Mouse (Mus musculus) brown adipose tissue, adult 24 weeks (tissue): ENCODE measurements around the gene Mrpl44. TPM values are rescaled to one million over a fixed set of nuclear protein-coding genes. Genes with fewer than 3 reads are reported as not detected.
A peak's percentile ranks its signal among the peaks of the same experiment; 100 is the strongest.

Experiments used
- H3K27ac ChIP-seq: fragments of 200-500 bp; replicated peaks from 2 replicates; pipeline ENCODE4 v1.5.1; 2012; ENCODE audit warnings: low read depth, mild to moderate bottlenecking, low read length
- H3K4me1 ChIP-seq: fragments of 200-500 bp; 2 replicates; pipeline ENCODE4 v1.6.1; 2012; ENCODE audit warnings: low read length, mixed read lengths; ENCODE audit not compliant: control insufficient read depth, insufficient read depth, insufficient read length
- H3K4me3 ChIP-seq: fragments of 200-500 bp; 2 replicates; pipeline ENCODE4 v1.5.1; 2012; ENCODE audit warnings: low read depth, mild to moderate bottlenecking, low read length, moderate library complexity; ENCODE audit not compliant: insufficient read depth
- polyA plus RNA-seq: library from polyadenylated mRNA; stranded (reverse); fragments of >200 nt; gene quantifications from 2 replicates; pipeline ENCODE4 v1.2.4, GENCODE M21; 2012; ENCODE audit not compliant: missing spikeins, insufficient read depth, insufficient read length

Gene Mrpl44
- polyA plus RNA-seq = 52.1 and 52.2 TPM in 2 replicates

DNA sequence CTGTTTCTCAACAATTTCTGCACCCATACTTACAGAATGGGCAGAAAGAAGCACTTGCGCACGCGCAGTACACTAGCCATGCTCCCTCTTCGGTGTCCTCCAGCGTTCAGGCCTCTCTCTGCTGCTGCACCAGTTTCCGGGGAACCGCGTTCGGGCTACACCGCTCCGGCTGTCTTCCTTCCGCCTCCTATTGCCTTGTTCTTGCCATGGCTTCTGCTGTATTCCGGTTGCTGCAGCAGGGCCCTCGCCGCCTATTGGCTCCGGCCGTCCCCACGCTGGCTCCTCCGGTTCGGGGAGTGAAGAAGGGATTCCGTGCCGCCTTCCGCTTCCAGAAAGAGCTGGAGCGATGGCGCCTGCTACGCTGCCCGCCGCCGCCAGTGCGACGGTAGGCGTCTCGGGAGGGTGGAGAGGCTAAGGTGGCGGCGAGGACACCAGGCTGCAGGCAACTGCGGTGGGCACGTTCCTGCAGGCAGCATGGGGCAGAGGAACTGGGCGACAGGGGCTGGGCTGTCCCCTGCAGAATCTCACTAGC lies at the start of gene Mrpl44, which contains the start of gene Wdfy1:
Mrpl44 (plus strand) TSS at position 92 of the 532 bp plus-strand sequence.
Wdfy1 (minus strand) TSS at position 217 of the 532 bp plus-strand sequence.
- Histone ChIP-seq H3K27ac (peak within 1 kb of the TSS; percentile 47), H3K4me1 (no peaks in the 10 kb centered on the region; the same call in 1 of the 2 replicates), H3K4me3 (peak within 1 kb of the TSS; percentile 86)

DNA sequence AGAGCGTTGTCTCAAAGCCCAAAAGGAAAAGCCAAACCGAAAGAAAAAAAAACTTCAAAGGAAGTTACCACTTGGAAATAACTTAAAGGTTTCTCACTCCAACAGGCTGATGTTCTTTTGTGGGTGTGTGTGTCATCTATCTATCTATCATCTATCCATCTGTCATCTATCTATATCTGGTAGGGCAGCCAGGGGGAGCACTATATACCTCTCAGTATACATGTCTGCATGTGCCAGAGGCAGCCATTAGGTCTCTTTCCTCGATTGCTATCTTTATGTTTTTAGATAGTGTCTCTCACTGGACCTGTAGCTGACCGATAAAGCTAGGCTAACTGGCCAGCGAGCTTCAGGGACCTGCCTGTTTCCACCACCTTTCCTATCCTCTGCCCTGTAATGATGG lies 41.0 kb upstream of the Mrpl44 start:
- no peak overlapping the region for H3K27ac ChIP-seq

DNA sequence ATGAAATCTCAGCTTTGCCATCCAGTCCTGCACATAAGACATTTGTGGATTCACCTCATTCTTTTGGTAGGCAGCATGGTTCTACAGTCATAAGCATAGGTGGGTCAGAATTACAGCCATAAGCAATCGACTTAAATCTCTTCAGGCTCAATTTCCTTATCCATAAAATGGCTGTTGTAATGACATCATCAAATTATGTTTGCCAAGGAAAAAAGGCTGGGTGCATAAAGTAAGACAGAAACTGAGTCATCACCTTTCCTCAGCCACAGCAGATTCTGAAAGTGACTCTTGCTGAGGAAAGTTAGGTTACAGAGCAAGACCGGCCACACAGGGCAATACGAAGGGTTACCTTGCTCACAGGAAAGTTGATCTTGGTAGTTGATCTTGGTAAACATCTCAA lies 39.4 kb upstream of the Mrpl44 start:
- peaks cover 7% of the 10 kb centered on the region; the same call in 1 of the 2 replicates for H3K4me1 ChIP-seq
- no peak overlapping the region for H3K27ac ChIP-seq
- no peak overlapping the region for H3K4me3 ChIP-seq

More for the DNA sequence above, 41.0 kb upstream of the Mrpl44 start:
- H3K4me1 ChIP-seq = 0 out of 2 replicates have a peak, but pooled peaks cover 3% of the 10 kb centered on the region
- H3K4me3 ChIP-seq = no peak overlapping the region

DNA sequence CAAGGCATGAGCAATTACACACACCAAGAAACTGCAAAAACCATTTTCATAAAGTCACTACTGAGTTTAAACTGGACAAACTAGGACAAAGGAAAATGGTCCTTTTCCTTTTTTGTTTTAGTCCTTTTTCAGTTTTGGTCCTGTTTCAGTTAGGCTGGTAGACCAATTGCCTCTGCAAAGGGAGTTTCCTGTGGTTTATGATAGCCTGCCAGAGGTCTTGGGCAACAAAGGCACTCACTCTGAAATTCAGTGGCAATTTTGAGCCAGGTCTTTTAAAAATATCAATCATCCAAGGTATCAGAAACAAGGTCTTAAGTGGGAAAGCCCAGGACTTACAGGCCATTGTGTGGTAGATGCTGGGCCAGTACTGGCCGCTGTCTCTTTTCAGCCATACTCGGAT lies 36.1 kb upstream of the Mrpl44 start:
- H3K27ac ChIP-seq = peak overlapping the region; percentile 58; the same call in 1 of the 2 replicates
- no peak overlapping the region for H3K4me3 ChIP-seq
- H3K4me1 ChIP-seq = peaks cover 12% of the 10 kb centered on the region; the same call in 1 of the 2 replicates

DNA sequence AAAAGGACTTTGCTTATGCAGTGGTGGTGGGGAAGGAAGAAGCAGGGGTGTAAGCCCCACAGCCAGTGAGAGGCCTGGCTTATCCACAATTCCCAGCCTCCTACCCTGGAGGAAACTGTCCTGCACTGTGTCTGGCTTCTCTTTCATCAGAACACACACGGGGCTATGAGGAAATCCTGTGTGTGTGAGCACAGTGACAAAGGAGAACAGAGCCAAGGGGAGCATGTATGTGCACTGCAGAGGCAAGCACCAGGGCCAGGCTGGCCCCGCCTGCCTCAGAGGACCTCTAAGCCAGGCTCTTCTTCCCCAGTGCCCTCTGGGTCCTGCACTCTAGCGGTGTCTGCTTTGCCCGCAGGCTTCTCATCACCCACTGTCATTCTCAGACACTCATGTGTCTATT lies 34.8 kb upstream of the Mrpl44 start:
- Histone ChIP-seq H3K27ac (peak overlapping the region; percentile 17; the same call in 1 of the 2 replicates), H3K4me3 (no peak overlapping the region), H3K4me1 (peaks cover 12% of the 10 kb centered on the region; the same call in 1 of the 2 replicates)

DNA sequence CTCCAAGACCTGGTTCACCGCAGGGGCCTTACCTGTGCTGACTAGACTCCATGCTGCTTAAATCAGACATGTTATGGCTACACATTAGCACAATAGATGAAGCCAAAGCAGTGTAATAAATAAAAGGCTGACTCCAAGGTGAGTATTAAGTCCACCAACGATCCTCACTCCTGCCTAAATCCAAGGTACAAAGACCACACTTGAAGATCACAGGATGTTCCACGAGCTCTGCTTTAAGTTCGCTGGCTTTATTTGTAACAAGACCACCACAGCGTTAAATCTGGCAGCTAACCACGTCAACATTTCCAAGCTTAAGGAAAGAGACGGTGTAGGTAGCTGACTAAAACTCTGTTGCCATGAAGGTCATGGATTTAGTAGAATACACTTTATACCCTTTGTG lies 32.9 kb upstream of the Mrpl44 start:
- Histone ChIP-seq H3K4me3 (no peak overlapping the region), H3K27ac (peak overlapping the region; percentile 65), H3K4me1 (peaks cover 12% of the 10 kb centered on the region; the same call in 1 of the 2 replicates)

DNA sequence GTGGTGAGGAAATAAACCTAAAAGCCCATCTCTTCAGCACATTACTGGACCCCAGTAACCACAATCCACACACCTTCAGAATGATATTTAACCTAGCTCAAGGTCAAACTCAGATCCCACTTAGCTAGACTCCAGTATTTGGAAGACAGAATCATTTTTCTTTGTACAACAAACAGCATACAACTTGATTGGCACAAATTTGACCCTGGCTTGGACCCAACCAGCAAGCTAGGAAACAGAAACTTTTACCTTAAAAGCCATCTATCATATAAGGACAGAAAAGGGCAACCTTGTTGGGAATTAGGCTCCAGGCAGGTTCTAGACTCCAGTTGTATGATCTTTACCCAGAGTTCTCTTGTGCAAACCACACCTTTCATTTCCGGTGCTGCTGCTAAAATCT lies 32.4 kb upstream of the Mrpl44 start:
- peak overlapping the region; percentile 65 for H3K27ac ChIP-seq
- no peak overlapping the region for H3K4me3 ChIP-seq
- H3K4me1 ChIP-seq = peaks cover 12% of the 10 kb centered on the region; the same call in 1 of the 2 replicates

DNA sequence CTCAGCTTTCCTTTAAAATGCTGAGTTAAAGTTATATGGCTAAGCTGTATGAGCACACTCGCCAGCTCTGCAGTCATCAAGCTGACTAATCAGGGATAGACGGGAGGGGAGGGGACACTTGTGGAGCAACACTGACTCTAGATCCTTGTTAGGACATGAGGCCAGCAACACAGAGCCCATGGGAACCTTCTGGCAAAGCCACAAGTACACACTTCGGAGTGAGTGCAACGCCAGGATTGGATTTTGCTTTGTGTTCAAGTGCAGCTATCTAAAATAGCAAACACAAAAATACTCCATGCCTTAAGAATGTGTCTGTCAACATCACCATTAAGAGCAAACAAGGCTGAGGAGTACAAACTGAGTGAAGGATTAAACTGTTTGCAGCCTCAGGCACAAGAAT lies 29.8 kb upstream of the Mrpl44 start:
- peak overlapping the region; percentile 90 for H3K27ac ChIP-seq
- H3K4me1 ChIP-seq = 0 out of 2 replicates have a peak, but pooled peaks cover 5% of the 10 kb centered on the region
- no peak overlapping the region for H3K4me3 ChIP-seq

DNA sequence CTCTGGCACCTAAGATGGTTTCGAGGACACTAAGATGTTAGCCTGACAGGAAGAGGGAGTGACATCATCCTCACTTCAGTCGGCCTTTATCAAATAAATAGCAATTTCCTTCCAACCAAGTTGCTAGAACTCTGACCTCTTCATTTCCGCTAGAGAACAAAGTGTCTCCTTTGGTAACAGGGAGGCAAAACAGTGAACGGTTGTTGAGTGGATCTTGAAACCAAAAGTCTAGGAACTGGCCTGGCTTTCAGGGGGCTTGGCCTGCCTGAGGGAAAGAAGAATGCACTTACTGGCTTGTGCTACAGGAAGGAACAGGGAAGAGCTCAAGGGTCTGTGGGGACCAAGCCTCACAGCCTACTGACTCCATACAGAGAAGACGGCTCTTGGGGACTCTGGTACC lies 24.6 kb upstream of the Mrpl44 start:
- peak overlapping the region; percentile 46 for H3K27ac ChIP-seq
- no peak overlapping the region for H3K4me3 ChIP-seq
- H3K4me1 ChIP-seq = peaks cover 23% of the 10 kb centered on the region

DNA sequence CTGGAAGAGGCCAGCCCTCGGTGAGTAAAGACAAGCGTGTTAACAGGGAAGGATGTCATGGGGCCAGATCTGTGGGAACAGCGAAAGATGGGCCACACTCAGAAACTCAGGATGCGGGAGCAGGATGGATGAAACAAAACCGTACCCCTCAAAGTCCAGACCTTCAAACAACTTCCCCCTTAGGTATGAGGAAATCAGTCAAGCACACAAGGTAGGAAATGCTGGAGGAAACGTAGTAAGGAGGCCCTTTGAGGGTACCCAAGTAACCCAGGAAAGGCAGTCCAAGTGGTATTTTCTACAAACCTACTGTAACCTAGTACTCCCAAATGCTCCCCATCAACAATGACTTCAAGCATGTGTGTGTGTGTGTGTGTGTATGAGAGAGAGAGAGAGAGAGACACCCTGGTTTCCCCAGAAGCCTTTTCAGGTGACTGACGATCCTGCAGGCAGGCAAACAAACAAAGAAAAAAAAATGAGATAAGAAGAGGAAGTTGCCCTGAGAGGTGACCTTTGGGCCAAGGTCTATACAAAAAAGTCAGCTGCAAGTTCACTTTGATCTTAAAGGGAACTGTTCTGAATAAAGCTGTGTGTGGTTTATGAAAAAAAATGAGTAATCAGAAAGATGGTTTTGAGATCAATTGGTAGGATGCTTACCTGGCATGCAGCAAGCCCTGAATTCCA lies 23.7 kb upstream of the Mrpl44 start:
- Histone ChIP-seq H3K27ac (peak overlapping the region; percentile 46), H3K4me1 (peaks cover 30% of the 10 kb centered on the region), H3K4me3 (no peak overlapping the region)

DNA sequence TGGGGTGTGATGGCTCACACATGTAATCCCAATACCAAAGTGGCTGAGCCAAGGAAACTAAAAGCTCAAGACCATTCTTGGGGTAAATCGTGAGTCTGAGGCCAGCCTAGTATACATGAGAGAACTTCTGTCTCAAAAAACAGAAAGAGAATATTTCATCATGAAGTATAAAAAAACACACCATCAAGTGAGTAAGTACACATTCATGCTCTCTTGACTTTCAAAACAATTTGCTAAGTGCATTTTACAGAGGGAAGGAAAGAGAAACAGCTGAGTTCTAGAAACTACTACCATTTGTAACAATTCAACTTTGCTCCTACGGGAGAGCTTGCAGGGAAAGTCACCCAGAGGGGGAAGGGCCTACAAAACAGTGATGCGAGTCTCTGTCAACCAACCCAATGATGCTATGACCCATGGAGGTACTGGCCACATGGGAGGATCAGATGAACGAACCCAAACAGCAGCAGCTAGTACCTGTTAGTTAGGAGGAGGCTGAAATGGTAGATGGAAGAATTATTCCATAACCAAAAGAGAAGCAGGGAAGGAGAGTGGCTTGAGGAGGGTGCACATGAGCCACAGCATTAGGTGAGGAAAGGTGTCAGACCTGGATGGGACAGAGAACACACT lies 23.0 kb upstream of the Mrpl44 start:
- no peak overlapping the region for H3K4me3 ChIP-seq
- H3K27ac ChIP-seq = no peak overlapping the region
- H3K4me1 ChIP-seq = peaks cover 31% of the 10 kb centered on the region

DNA sequence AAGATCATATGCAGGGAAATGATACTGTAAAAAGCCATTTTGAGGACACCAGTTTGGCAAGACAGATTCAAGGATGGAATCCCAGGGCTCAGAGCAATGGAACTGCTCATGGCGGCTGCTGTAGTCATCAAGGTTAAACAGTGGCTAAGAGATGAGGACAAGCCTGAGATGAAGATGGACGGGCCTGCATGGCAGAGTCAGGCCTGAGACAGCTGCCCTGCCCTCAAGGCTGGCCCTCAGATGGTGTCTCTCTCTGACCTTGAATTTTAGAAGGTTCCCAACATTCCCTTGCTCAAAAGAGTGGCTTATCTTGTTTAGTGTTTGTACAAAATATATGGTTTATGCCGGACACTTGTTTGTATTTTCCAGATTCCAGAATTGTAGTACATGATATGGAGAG lies 22.4 kb upstream of the Mrpl44 start:
- no peak overlapping the region for H3K27ac ChIP-seq
- H3K4me1 ChIP-seq = peaks cover 31% of the 10 kb centered on the region
- no peak overlapping the region for H3K4me3 ChIP-seq

DNA sequence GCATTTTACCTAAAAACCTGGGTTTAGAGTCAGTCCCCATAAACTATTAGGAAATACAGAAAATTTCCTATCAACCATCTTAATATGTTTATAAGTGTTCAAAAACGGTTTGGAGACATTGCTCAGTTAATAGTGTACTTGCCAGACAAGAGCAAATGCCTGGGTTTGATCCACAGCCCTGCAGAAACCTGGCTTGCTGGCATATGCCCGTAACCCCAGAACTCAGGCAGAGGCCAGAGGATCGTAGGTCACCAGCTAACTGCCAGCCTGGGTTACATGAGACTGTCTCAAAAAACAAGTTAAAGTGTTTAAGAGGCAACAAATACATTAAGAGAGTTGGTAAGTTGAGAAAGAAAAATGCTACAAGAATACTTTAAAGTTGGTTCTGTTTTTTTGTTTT lies 20.9 kb upstream of the Mrpl44 start:
- peaks cover 35% of the 10 kb centered on the region for H3K4me1 ChIP-seq

DNA sequence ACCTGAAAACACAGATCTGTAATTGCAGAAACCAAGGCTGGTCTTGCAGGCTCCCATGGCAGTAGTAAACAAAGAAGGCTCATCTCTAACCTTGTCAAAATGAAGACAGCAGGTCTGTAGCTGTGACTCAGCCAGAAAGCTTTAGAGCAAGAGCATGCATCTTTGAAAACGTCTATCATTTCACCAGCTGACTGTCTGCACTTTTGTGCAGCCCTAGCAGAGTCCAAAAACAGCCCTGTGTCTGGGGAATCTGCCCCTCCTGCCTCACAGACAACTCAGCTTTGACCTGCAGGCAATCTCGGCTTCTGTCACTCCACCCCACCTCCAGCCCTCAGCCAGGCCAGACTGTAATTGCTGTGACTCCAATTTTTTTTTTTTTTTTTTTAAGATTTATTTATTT lies 20.4 kb upstream of the Mrpl44 start:
- H3K27ac ChIP-seq = no peak overlapping the region
- peaks cover 37% of the 10 kb centered on the region for H3K4me1 ChIP-seq

More for the DNA sequence above, 20.9 kb upstream of the Mrpl44 start:
- H3K27ac ChIP-seq = no peak overlapping the region
- no peak overlapping the region for H3K4me3 ChIP-seq

DNA sequence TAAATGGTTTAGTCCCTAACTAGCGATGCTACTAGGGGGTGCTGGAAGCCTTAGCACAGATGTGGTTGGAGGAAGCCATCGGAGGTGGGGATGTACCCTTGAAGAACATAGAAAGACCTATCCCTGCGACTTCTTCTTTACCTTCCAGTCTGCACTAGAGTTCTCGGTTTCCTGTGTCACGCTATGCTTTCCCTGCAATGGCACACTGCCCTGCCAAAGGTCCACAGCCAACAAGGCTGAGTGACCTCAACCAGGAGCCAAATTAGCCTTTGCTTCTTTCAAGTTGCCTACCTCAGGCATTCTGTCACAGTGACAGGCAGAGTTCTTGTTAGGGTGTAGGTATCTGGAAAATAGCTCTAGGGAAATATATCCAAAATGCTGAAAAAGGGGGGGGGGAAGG lies 19.4 kb upstream of the Mrpl44 start:
- no peak overlapping the region for H3K27ac ChIP-seq
- H3K4me3 ChIP-seq = no peak overlapping the region
- peaks cover 40% of the 10 kb centered on the region for H3K4me1 ChIP-seq

More for the DNA sequence above, 20.4 kb upstream of the Mrpl44 start:
- no peak overlapping the region for H3K4me3 ChIP-seq
